Mouse (Mus musculus) midbrain, embryonic 14.5 days (tissue): Measurements from ENCODE around the gene Fhad1. TPM values are rescaled to one million over a fixed set of nuclear protein-coding genes. Genes with fewer than 3 reads are reported as not detected.
"Not testable (repeated sequence)": the region's sequence is repeated elsewhere in the genome, so short reads cannot be mapped to it uniquely, and the experiment has no call there.

ENCODE experiments used
- ATAC-seq: fragments of 200-750 bp; cut with Nextera tagmentation; 2 replicates; pipeline ENCODE4 v1.8.0; 2017; ENCODE audit warnings: moderate number of reproducible peaks, moderate library complexity; ENCODE audit not compliant: low FRiP score, low TSS enrichment
- DNase-seq: peaks from one replicate; pipeline ENCODE4 v3.0.0-alpha.2; 2015
- H3K27ac ChIP-seq: fragments of 300-500 bp; sonication (generic); replicated peaks from 2 replicates; pipeline ENCODE4 v1.5.1; 2014; ENCODE audit warnings: mild to moderate bottlenecking, low read depth, low read length, moderate library complexity
- H3K27me3 ChIP-seq: fragments of 300-500 bp; sonication (generic); 2 replicates; pipeline ENCODE4 v1.6.1; 2014; ENCODE audit warnings: low read length, control low read depth, mixed read lengths; ENCODE audit not compliant: control insufficient read depth, insufficient read depth
- H3K36me3 ChIP-seq: fragments of 300-500 bp; sonication (generic); 2 replicates; pipeline ENCODE4 v1.6.1; 2014; ENCODE audit warnings: low read length, control low read depth; ENCODE audit not compliant: control insufficient read depth, insufficient read depth
- H3K4me1 ChIP-seq: fragments of 300-500 bp; sonication (generic); 2 replicates; pipeline ENCODE4 v1.6.1; 2014; ENCODE audit warnings: mild to moderate bottlenecking, antibody characterized with exemption, low read length, control low read depth; ENCODE audit not compliant: control insufficient read depth, insufficient read depth
- H3K4me2 ChIP-seq: fragments of 300-500 bp; sonication (generic); 2 replicates; pipeline ENCODE4 v1.6.1; 2014; ENCODE audit warnings: mild to moderate bottlenecking, low read length, moderate library complexity
- H3K4me3 ChIP-seq: fragments of 300-500 bp; sonication (generic); replicated peaks from 2 replicates; pipeline ENCODE4 v1.5.1; 2014; ENCODE audit warnings: low read depth, low read length
- H3K9ac ChIP-seq: fragments of 300-500 bp; sonication (generic); replicated peaks from 2 replicates; pipeline ENCODE4 v1.6.1; 2014; ENCODE audit warnings: mild to moderate bottlenecking, low read length, moderate library complexity
- H3K9me3 ChIP-seq: fragments of 300-500 bp; sonication (generic); 2 replicates; pipeline ENCODE4 v1.6.1; 2016; ENCODE audit warnings: low read length, control low read depth, mixed read lengths; ENCODE audit not compliant: control insufficient read depth
- WGBS: fragments of 180-500 bp; shearing (Covaris S2); extraction: QIAGEN DNeasy Blood & Tissue Kit; methylation state at CpG from one replicate; pipeline ENCODE4 v1.1.7; 2014; 5-methylcytosine and 5-hydroxymethylcytosine counted together
- polyA plus RNA-seq: library from polyadenylated mRNA; unstranded; fragments of >200 nt; fragmentation: Nextera tagmentation; extraction: Ambion mirVana; gene quantifications from 2 replicates; pipeline ENCODE4 v1.2.1, GENCODE M21; 2014

Fhad1 gene
- polyA plus RNA-seq, 1 experiment from 2014 or later: 2.4 TPM

DNA sequence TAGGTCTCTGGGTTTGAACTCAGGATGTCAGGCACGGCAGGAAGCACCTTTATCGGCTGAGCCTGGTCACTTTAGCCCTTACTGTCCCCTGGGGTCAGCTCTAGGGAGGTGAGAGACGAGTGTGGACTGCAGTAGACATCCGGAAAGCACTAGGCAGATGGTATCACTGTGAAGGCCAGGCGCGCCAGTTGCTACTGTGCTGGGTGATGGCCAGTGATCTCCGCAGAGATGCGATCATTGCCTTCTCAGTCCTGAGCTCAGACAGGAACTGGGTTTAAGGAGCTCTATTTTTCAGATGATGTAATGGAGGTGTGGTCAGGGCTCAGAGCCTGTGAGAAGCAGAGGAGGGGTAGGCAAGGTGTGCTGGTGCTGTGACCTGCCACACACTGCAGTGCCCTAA is 40.7 kb upstream of the Fhad1 start:
- Histone ChIP-seq H3K36me3 (no peaks in the 10 kb centered on the region), H3K9ac (no peak overlapping the region), H3K4me2 (no peak overlapping the region), H3K4me1 (no peaks in the 10 kb centered on the region), H3K27me3 (no peaks in the 10 kb centered on the region), H3K27ac (no peak overlapping the region), H3K4me3 (no peak overlapping the region), H3K9me3 (no peaks in the 10 kb centered on the region)
- DNase-seq (no peak), ATAC-seq (no peak)
- WGBS: 85% methylated on average over 8 of the region's 8 CpGs

DNA sequence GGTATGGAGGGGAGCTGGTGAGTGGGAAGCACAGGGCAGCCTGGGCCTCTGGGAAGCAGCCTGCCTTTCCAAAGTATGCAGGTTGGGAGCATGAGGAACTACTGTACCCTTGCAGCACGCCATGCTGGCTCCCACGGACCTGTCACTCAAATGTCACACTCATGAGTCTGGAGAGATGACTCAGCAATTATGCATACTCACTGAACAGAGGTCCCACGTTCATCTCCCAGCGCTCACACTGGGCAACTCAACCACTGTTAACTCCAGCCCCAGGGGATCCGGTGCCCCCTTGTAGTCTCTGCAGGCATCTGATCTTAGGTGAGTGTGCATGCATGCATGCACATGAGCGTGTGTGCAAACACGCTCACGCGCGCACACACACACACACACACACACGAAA is 39.7 kb upstream of the Fhad1 start:
- 83% methylated on average over 11 of the region's 11 CpGs for WGBS
- Histone ChIP-seq H3K4me1 (no peaks in the 10 kb centered on the region), H3K27me3 (no peaks in the 10 kb centered on the region), H3K4me3 (no peak overlapping the region), H3K4me2 (no peak overlapping the region), H3K36me3 (no peaks in the 10 kb centered on the region), H3K9me3 (no peaks in the 10 kb centered on the region), H3K9ac (no peak overlapping the region), H3K27ac (no peak overlapping the region)
- no peak for DNase-seq
- ATAC-seq: no peak

DNA sequence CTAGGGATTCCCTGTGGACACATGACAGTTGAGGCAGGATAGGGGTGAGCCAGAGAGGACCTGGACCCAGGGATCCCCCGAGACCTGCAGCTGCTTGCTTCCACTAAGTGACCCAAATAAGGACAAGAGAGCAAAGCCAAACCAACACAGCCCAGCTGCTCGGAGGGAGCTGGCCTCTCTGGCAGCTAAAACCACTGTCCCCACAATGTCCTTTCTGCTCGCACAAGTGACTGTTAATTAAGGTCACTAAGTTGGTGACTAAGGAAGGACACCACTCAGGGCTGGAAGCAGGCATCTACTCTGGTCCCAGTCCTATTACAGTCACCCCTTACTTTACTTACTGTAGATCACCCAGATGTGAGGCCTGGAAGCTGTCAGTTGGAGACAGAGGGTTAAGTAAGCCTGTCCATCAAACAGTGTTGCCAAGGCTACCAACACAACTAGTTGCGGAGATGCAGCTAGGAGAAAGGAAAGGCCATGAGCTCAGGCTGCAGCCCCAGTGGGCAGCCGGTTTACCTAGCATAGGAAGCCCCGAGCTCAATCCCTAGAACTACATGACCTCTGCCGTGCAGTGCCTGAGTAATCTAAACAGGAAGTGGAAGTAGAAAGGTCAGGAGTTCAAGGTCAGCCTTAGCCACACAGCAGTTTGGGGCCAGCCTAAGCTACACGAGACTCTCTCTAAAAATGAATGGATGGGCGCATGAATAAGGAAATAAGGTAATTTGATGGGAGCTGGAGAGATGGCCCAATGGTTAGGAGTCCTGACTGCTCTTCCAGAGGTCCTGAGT is 39.0 kb upstream of the Fhad1 start:
- no peak overlapping the region for H3K4me2 ChIP-seq
- no peaks in the 10 kb centered on the region for H3K9me3 ChIP-seq
- WGBS: 53% methylated on average over 9 of the region's 9 CpGs
- no peak overlapping the region for H3K9ac ChIP-seq
- ATAC-seq (no peak), DNase-seq (peak; percentile 37)
- no peaks in the 10 kb centered on the region for H3K4me1 ChIP-seq
- no peaks in the 10 kb centered on the region for H3K36me3 ChIP-seq
- H3K27ac ChIP-seq: no peak overlapping the region
- H3K4me3 ChIP-seq: no peak overlapping the region
- no peaks in the 10 kb centered on the region for H3K27me3 ChIP-seq

DNA sequence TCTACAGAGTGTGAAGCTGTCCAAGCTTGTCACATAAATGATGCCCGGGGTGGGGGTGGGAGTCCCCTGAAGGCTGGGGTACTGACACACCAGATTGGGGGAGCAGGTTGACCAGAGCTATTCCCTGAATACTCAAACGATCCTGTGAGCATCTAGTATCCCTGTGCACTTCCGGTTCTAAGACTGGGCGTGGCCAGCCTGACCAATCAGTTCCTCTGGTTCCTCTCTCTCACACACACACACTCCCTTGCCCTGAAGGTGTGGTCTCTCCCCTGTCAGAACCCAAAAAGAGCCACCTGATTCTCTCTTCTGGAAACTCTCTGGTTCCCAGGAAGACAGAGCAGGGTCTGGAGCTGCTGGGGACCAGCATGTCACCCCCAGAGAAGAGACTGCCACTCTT is 38.4 kb upstream of the Fhad1 start:
- no peak overlapping the region for H3K27ac ChIP-seq
- no peak overlapping the region for H3K4me3 ChIP-seq
- H3K36me3 ChIP-seq: no peaks in the 10 kb centered on the region
- ATAC-seq: no peak
- no peaks in the 10 kb centered on the region for H3K27me3 ChIP-seq
- no peak for DNase-seq
- H3K4me1 ChIP-seq: no peaks in the 10 kb centered on the region
- H3K9ac ChIP-seq: no peak overlapping the region
- H3K4me2 ChIP-seq: no peak overlapping the region
- 74% methylated on average over 4 of the region's 4 CpGs for WGBS
- no peaks in the 10 kb centered on the region for H3K9me3 ChIP-seq

DNA sequence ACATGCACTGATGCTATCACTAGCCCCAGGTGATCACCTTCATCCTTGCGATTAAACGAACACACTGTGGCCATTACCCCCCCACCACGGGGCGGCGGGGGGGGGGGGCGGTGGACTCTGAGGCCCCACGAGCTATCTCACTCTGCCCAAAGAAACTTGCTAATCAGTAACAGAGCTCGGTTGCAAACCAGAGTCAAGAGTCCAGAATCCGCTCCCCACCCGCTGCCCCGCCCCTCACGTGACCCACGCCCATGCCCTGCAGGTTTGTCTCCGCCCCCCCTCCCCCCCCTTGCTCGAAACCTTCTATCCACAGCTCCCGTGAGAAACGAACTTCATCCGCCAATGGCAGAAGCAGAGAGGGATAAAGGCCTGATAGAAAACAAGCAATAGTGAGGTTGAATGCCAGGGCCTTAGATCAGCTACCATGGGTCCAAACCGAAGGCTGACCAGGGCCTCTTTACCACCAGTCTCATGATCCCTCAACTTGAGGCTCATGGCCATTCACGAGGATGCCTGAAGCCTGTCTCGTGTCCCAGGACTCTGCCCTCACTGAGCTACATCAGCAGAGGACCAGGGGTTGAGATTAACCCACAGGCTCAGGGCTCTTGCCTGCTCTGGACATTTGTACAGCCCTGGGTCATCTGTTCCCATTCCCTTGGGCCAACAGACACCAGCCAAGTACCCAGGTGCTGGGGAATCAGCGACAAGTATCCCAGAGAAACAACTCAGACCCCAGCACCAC is 37.7 kb upstream of the Fhad1 start:
- Histone ChIP-seq H3K27ac (no peak overlapping the region), H3K4me3 (no peak overlapping the region), H3K4me2 (no peak overlapping the region), H3K27me3 (no peaks in the 10 kb centered on the region), H3K9me3 (no peaks in the 10 kb centered on the region), H3K9ac (no peak overlapping the region), H3K4me1 (no peaks in the 10 kb centered on the region), H3K36me3 (no peaks in the 10 kb centered on the region)
- 55% methylated on average over 22 of the region's 22 CpGs for WGBS
- ATAC-seq (no peak), DNase-seq (no peak)

DNA sequence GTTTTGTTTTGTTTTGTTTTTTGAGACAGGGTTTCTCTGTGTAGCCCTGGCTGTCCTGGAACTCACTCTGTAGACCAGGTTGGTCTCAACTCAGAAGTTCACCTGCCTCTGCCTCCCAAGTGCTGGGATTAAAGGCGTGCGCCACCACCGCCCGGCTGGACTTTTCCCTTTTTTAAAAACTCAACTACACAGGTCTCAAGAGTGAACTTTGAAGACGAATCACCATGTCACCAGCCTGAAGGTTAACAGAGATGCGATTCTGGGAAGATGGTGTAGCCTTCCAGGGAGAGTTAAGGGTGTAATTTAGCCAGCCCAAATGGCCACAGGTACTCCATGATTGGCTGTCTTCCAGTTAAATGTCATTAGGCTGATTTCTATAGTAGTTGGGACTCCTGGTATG is 37.0 kb upstream of the Fhad1 start:
- H3K9me3 ChIP-seq, H3K4me1 ChIP-seq, H3K4me3 ChIP-seq, H3K4me2 ChIP-seq, H3K9ac ChIP-seq, DNase-seq, H3K27me3 ChIP-seq, H3K36me3 ChIP-seq, ATAC-seq, H3K27ac ChIP-seq: not testable (repeated sequence)
- 94% methylated on average over 6 of the region's 6 CpGs for WGBS

DNA sequence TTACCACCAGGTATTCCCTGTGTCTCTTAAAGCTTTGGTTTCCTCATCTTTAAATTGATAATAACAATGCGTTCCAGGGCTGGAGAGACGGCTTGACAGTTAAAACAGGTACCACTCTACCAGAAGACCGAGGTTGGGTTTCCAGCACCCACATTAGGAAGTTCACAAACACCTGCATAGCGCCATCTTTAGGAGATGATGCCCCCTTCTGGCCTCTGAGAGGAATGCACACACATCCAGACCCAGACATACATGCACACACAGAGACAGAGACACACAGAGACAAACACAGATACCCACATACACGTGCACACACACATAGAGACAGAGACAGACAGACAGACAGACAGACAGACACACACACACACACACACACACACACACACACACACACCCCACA is 35.1 kb upstream of the Fhad1 start:
- Histone ChIP-seq H3K4me3 (no peak overlapping the region), H3K9me3 (no peaks in the 10 kb centered on the region), H3K27ac (no peak overlapping the region), H3K27me3 (no peaks in the 10 kb centered on the region), H3K4me1 (no peaks in the 10 kb centered on the region), H3K36me3 (no peaks in the 10 kb centered on the region), H3K9ac (no peak overlapping the region), H3K4me2 (no peak overlapping the region)
- DNase-seq (no peak), ATAC-seq (no peak)
- WGBS: 93% methylated on average over 5 of the region's 5 CpGs

DNA sequence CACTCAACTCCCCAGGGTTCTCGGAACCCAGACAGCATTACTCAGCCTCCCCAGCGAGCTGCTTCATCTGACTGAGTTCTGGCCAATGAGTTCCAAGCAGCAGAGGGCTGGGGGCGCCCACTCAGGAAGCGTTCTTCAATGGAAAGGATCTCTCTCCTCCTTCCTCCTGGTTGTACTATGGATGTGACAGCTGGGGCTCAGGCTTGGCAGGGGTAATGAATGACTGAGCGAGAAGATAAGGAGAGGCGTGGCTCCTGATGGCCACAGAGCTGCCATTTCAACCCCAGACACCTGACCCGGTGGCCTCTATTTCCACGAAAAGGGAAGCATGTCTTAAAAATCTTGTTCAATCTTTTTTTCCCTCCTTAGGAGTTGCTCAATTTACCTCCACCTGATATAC is 33.5 kb upstream of the Fhad1 start:
- H3K27ac ChIP-seq: no peak overlapping the region
- H3K9me3 ChIP-seq: no peaks in the 10 kb centered on the region
- H3K9ac ChIP-seq: no peak overlapping the region
- no peak overlapping the region for H3K4me2 ChIP-seq
- no peak for DNase-seq
- no peaks in the 10 kb centered on the region for H3K27me3 ChIP-seq
- no peak for ATAC-seq
- no peaks in the 10 kb centered on the region for H3K36me3 ChIP-seq
- no peaks in the 10 kb centered on the region for H3K4me1 ChIP-seq
- no peak overlapping the region for H3K4me3 ChIP-seq
- WGBS: 77% methylated on average over 8 of the region's 8 CpGs

DNA sequence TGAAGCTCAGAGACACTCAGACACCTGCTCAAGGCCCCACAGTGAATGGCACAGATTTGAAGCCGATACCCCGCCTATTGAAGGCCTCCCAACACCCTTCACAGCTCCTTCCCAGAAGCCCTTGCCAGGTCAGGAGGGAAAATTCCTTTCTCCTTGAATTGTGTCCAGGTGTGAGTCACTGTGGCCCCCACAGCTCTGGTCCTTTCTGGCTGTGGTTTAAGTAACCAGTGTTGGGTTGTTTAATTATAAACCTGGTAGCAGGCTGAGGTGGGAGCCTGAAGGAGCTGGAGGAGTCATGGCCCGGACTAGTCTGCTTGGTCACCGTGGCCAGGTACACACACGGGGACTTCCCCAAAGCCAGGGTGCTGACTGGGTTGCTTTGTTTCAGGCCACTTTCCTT is 32.1 kb upstream of the Fhad1 start:
- Histone ChIP-seq H3K36me3 (no peaks in the 10 kb centered on the region), H3K4me2 (no peak overlapping the region), H3K9ac (no peak overlapping the region), H3K27ac (no peak overlapping the region), H3K4me1 (no peaks in the 10 kb centered on the region), H3K9me3 (no peaks in the 10 kb centered on the region), H3K27me3 (no peaks in the 10 kb centered on the region), H3K4me3 (no peak overlapping the region)
- 92% methylated on average over 5 of the region's 5 CpGs for WGBS
- DNase-seq (no peak), ATAC-seq (no peak)
